Mouse (Mus musculus) liver, embryonic 11.5 days (tissue): ENCODE measurements at regions not wholly inside any gene's neighbourhood (a gene's known extent, or its start where the extent isn't known, plus 50 kb on each side); places are given as distances from the start of the nearest gene placed in this dataset.

Experiments used
- ATAC-seq: fragments of 200-750 bp; cut with Nextera tagmentation; replicated peaks from 2 replicates; pipeline ENCODE4 v1.8.0; 2017; ENCODE audit warnings: moderate number of reproducible peaks, mild to moderate bottlenecking, moderate TSS enrichment, moderate library complexity; ENCODE audit not compliant: low FRiP score
- DNase-seq: peaks from one replicate; pipeline ENCODE4 v3.0.0-alpha.2; 2017; ENCODE audit warnings: low spot score
- H3K27ac ChIP-seq: fragments of 300-500 bp; sonication (generic); 2 replicates; pipeline ENCODE4 v1.5.1; 2014; ENCODE audit warnings: mild to moderate bottlenecking, low read depth, low read length, control low read depth
- H3K27me3 ChIP-seq: fragments of 300-500 bp; sonication (generic); replicated peaks from 2 replicates; pipeline ENCODE4 v1.6.1; 2014; ENCODE audit warnings: low read length, mixed read lengths; ENCODE audit not compliant: control insufficient read depth, insufficient read depth
- H3K36me3 ChIP-seq: fragments of 300-500 bp; sonication (generic); 2 replicates; pipeline ENCODE4 v1.6.1; 2014; ENCODE audit warnings: mild to moderate bottlenecking, low read length, moderate library complexity, mixed read lengths; ENCODE audit not compliant: control insufficient read depth, insufficient read depth
- H3K4me1 ChIP-seq: fragments of 300-500 bp; sonication (generic); replicated peaks from 2 replicates; pipeline ENCODE4 v1.6.1; 2014; ENCODE audit warnings: low read length, mixed read lengths; ENCODE audit not compliant: control insufficient read depth, insufficient read depth
- H3K4me2 ChIP-seq: fragments of 300-500 bp; sonication (generic); 2 replicates; pipeline ENCODE4 v1.6.1; 2014; ENCODE audit warnings: mild to moderate bottlenecking, control low read depth, moderate library complexity
- H3K4me3 ChIP-seq: fragments of 300-500 bp; sonication (generic); 2 replicates; pipeline ENCODE4 v1.5.1; 2014; ENCODE audit warnings: low read depth, low read length, control low read depth
- H3K9ac ChIP-seq: fragments of 300-500 bp; sonication (generic); 2 replicates; pipeline ENCODE4 v1.6.1; 2014; ENCODE audit warnings: low read depth, low read length, control low read depth
- H3K9me3 ChIP-seq: fragments of 300-500 bp; sonication (generic); 2 replicates; pipeline ENCODE4 v1.6.1; 2016; ENCODE audit warnings: low read length, inconsistent platforms, mixed read lengths; ENCODE audit not compliant: control insufficient read depth
- WGBS: fragments of 180-500 bp; shearing (Covaris S2); extraction: QIAGEN DNeasy Blood & Tissue Kit; methylation state at CpG from one replicate; pipeline ENCODE4 v1.1.7; 2014; 5-methylcytosine and 5-hydroxymethylcytosine counted together

- no peaks in the 10 kb centered on the region for H3K27me3 ChIP-seq
- no peak overlapping the region for H3K4me3 ChIP-seq
- H3K4me1 ChIP-seq = no peaks in the 10 kb centered on the region; the same call in none of the 2 replicates
- no peak overlapping the region for H3K9ac ChIP-seq
- H3K36me3 ChIP-seq = no peaks in the 10 kb centered on the region
- no peak overlapping the region for H3K4me2 ChIP-seq
- ATAC-seq = no peak
- DNase-seq = no peak
- no peaks in the 10 kb centered on the region for H3K9me3 ChIP-seq
- WGBS = 57% methylated on average over 4 of the region's 4 CpGs
- H3K27ac ChIP-seq = no peak overlapping the region
Measured at GRCm38 (mm10) chr15:67048621-67049020, 547.9 kb upstream of the Lrrc6 start.

GRCm38 (mm10) chr15:67048148-67048547 is 547.4 kb upstream of the Lrrc6 start:
- H3K4me1 ChIP-seq = no peaks in the 10 kb centered on the region; the same call in none of the 2 replicates
- no peaks in the 10 kb centered on the region for H3K36me3 ChIP-seq
- H3K4me3 ChIP-seq = no peak overlapping the region
- WGBS = 83% methylated on average over 5 of the region's 5 CpGs
- ATAC-seq (no peak), DNase-seq (no peak)
- H3K27ac ChIP-seq = no peak overlapping the region
- H3K9ac ChIP-seq = no peak overlapping the region
- H3K9me3 ChIP-seq = no peaks in the 10 kb centered on the region
- H3K4me2 ChIP-seq = no peak overlapping the region
- H3K27me3 ChIP-seq = no peaks in the 10 kb centered on the region

- Histone ChIP-seq H3K4me3 (no peak overlapping the region), H3K9me3 (no peaks in the 10 kb centered on the region), H3K36me3 (no peaks in the 10 kb centered on the region), H3K4me1 (no peaks in the 10 kb centered on the region; the same call in none of the 2 replicates), H3K9ac (no peak overlapping the region), H3K27me3 (no peaks in the 10 kb centered on the region), H3K4me2 (no peak overlapping the region), H3K27ac (no peak overlapping the region)
- DNase-seq (no peak), ATAC-seq (no peak)
- 75% methylated on average over 12 of the region's 12 CpGs for whole genome bisulfite sequencing
Measured at GRCm38 (mm10) chr15:67045920-67046804, 545.5 kb upstream of the Lrrc6 start.

DNA sequence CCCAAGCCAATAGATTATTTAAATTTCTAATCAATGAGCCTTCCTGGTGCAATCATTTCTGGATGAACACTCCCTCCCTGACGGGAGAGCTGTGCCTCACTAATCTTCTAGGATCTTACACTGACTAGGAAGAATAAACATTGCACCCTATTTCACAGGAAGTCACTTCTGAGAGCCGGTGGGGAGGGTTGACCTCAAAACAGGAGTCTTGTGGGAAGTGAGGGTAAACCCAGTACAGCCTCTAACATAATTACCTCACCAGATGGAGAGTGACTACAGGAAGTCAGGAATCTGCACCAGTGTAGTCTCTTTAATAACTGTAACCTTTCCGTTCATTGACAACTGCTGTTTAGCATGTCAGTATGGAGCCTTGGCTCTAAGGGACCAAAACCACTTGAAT is 544.6 kb upstream of the Lrrc6 start:
- no peaks in the 10 kb centered on the region for H3K9me3 ChIP-seq
- no peak; the same call in 1 of the 2 replicates for ATAC-seq
- 24% methylated on average over 3 of the region's 3 CpGs for WGBS

GRCm38 (mm10) chr15:67044806-67045205 is 544.1 kb upstream of the Lrrc6 start:
- Histone ChIP-seq H3K27me3 (no peaks in the 10 kb centered on the region), H3K4me1 (no peaks in the 10 kb centered on the region; the same call in none of the 2 replicates), H3K4me3 (no peak overlapping the region), H3K27ac (no peak overlapping the region), H3K9me3 (no peaks in the 10 kb centered on the region), H3K4me2 (no peak overlapping the region), H3K36me3 (no peaks in the 10 kb centered on the region), H3K9ac (no peak overlapping the region)
- 82% methylated on average over 4 of the region's 4 CpGs for WGBS
- no peak for ATAC-seq
- no peak for DNase-seq

More for the DNA sequence above, 544.6 kb upstream of the Lrrc6 start:
- no peaks in the 10 kb centered on the region for H3K36me3 ChIP-seq
- H3K4me3 ChIP-seq = no peak overlapping the region
- no peaks in the 10 kb centered on the region; the same call in none of the 2 replicates for H3K4me1 ChIP-seq
- H3K9ac ChIP-seq = no peak overlapping the region
- no peak for DNase-seq
- H3K4me2 ChIP-seq = no peak overlapping the region
- no peak overlapping the region for H3K27ac ChIP-seq
- no peaks in the 10 kb centered on the region for H3K27me3 ChIP-seq

DNA sequence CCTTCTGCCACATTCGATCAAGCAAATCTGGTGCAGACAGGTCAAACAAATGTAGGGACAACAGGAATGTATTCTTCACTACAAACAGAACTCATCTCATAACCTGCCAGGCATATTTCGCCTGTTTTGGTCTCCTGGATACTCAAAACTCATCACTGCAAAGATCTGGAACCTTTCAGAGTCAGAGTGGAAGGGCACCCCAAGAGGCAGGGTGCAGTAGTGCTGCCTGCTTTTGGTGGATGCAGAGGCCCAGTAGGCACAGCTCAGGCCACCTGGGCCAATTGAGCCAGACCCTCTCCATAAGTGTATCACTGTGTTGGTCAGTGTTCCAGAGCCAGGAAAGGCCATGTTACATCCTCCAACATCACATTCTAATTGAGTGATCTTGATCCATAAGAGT is 541.4 kb upstream of the Lrrc6 start:
- no peak overlapping the region for H3K9ac ChIP-seq
- DNase-seq (no peak), ATAC-seq (no peak)
- H3K36me3 ChIP-seq = no peaks in the 10 kb centered on the region
- H3K4me2 ChIP-seq = no peak overlapping the region
- 74% methylated on average over 2 of the region's 2 CpGs for WGBS
- H3K27ac ChIP-seq = no peak overlapping the region
- peaks cover 5% of the 10 kb centered on the region for H3K4me1 ChIP-seq
- no peaks in the 10 kb centered on the region for H3K27me3 ChIP-seq
- H3K4me3 ChIP-seq = no peak overlapping the region
- H3K9me3 ChIP-seq = no peaks in the 10 kb centered on the region

- peak overlapping the region; percentile 43; the same call in 1 of the 2 replicates for H3K4me3 ChIP-seq
Measured at GRCm38 (mm10) chr15:67040229-67040628, 539.5 kb upstream of the Lrrc6 start.

GRCm38 (mm10) chr15:67039421-67039907 is 538.8 kb upstream of the Lrrc6 start:
- peak overlapping the region; percentile 43 for H3K4me3 ChIP-seq
- DNase-seq (peak; percentile 70), ATAC-seq (peak; percentile 82)
- no peaks in the 10 kb centered on the region for H3K9me3 ChIP-seq
- peaks cover 5% of the 10 kb centered on the region for H3K4me1 ChIP-seq
- H3K4me2 ChIP-seq = peak overlapping the region; percentile 66
- under 1% methylated on average over 16 of the region's 16 CpGs for WGBS
- H3K27ac ChIP-seq = no peak overlapping the region
- H3K27me3 ChIP-seq = no peaks in the 10 kb centered on the region
- no peaks in the 10 kb centered on the region for H3K36me3 ChIP-seq
- peak overlapping the region; percentile 50 for H3K9ac ChIP-seq

More at GRCm38 (mm10) chr15:67040229-67040628, 539.5 kb upstream of the Lrrc6 start:
- Histone ChIP-seq H3K36me3 (no peaks in the 10 kb centered on the region), H3K4me1 (peaks cover 5% of the 10 kb centered on the region), H3K4me2 (peak overlapping the region; percentile 66), H3K27me3 (no peaks in the 10 kb centered on the region), H3K9ac (no peak overlapping the region), H3K27ac (no peak overlapping the region), H3K9me3 (no peaks in the 10 kb centered on the region)
- WGBS = 36% methylated on average over 12 of the region's 12 CpGs
- no peak for DNase-seq
- ATAC-seq = no peak
